Mouse (Mus musculus) forebrain, embryonic 11.5 days (tissue): Measurements from ENCODE around the gene 1700025G04Rik. TPM values are rescaled to one million over a fixed set of nuclear protein-coding genes. Genes with fewer than 3 reads are reported as not detected.

Experiments
- ATAC-seq: fragments of 200-750 bp; cut with Nextera tagmentation; replicated peaks from 2 replicates; pipeline ENCODE4 v1.8.0; 2017; ENCODE audit warnings: moderate TSS enrichment; ENCODE audit not compliant: low FRiP score
- DNase-seq: peaks from one replicate; pipeline ENCODE4 v3.0.0-alpha.2; 2017; ENCODE audit warnings: low spot score
- H3K27ac ChIP-seq: fragments of 300-500 bp; sonication (generic); 2 replicates; pipeline ENCODE4 v1.5.1; 2014; ENCODE audit warnings: low read depth, low read length
- H3K27me3 ChIP-seq: fragments of 300-500 bp; sonication (generic); 2 replicates; pipeline ENCODE4 v1.6.1; 2014; ENCODE audit warnings: mild to moderate bottlenecking, low read length, mixed read lengths; ENCODE audit not compliant: control insufficient read depth, insufficient read depth
- H3K36me3 ChIP-seq: fragments of 300-500 bp; sonication (generic); 2 replicates; pipeline ENCODE4 v1.6.1; 2014; ENCODE audit warnings: mild to moderate bottlenecking, low read length, moderate library complexity, mixed read lengths; ENCODE audit not compliant: control insufficient read depth, insufficient read depth
- H3K4me1 ChIP-seq: fragments of 300-500 bp; sonication (generic); replicated peaks from 2 replicates; pipeline ENCODE4 v1.6.1; 2014; ENCODE audit warnings: low read length, mixed read lengths; ENCODE audit not compliant: control insufficient read depth, insufficient read depth
- H3K4me2 ChIP-seq: fragments of 300-500 bp; sonication (generic); 2 replicates; pipeline ENCODE4 v1.6.1; 2014; ENCODE audit warnings: low read depth, mild to moderate bottlenecking, low read length, moderate library complexity, mixed read lengths; ENCODE audit not compliant: severe bottlenecking
- H3K4me3 ChIP-seq: fragments of 300-500 bp; sonication (generic); 2 replicates; pipeline ENCODE4 v1.5.1; 2014; ENCODE audit warnings: low read depth, low read length
- H3K9ac ChIP-seq: fragments of 300-500 bp; sonication (generic); 2 replicates; pipeline ENCODE4 v1.6.1; 2014; ENCODE audit warnings: low read length
- H3K9me3 ChIP-seq: fragments of 300-500 bp; sonication (generic); 2 replicates; pipeline ENCODE4 v1.6.1; 2016; ENCODE audit warnings: low read length, mixed read lengths; ENCODE audit not compliant: control insufficient read depth
- WGBS: fragments of 180-500 bp; shearing (Covaris S2); extraction: QIAGEN DNeasy Blood & Tissue Kit; methylation state at CpG from one replicate; pipeline ENCODE4 v1.1.7; 2014; 5-methylcytosine and 5-hydroxymethylcytosine counted together
- polyA plus RNA-seq: library from polyadenylated mRNA; unstranded; fragments of >200 nt; fragmentation: Nextera tagmentation; extraction: Ambion mirVana; gene quantifications from 2 replicates; pipeline ENCODE4 v1.2.1, GENCODE M21; 2014

Gene 1700025G04Rik
- polyA plus RNA-seq, 1 experiment from 2014 or later, result 25.6 TPM

DNA sequence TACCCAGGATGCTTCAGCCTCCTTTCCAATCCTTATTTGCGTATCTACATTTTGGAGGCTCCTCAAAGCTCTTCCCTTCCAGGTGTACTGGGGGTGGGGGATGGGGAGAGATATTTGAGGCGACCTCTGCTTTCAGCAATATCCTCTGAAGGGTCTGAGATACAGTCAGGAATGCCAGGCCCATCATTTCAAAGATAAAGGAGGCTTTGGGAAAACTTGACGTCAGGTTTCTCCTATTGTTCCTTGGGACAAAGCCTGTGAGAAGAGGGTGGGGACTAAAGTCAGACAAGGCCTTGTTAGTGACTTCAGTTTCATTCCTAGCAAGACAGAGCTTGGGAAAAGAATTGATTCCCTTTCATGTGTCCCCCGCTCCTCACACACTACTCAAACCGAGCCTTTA is 209.2 kb downstream of the 1700025G04Rik start:
- peaks cover 3% of the 10 kb centered on the region; the same call in 1 of the 2 replicates for H3K4me1 ChIP-seq
- no peak overlapping the region for H3K27ac ChIP-seq

DNA sequence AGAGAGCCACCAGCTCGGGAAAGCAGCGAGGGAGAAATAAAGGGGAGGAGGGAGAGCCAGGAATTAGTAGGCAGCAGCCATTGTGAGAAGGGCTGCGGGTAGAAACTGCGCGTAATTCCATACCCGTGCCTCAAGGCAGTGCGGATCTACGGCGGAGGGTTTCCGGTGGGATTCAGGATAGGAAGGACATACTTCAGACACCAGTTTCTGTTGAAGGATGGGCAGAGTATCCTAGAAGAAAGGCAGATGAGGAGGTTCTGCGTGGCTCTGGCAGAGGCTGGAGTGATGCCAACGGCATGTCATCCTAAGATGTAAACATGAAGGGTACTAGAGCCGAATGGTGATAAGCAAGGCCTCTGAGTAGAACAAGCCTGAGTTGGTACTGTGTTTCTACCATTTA is 210.0 kb downstream of the 1700025G04Rik start:
- Histone ChIP-seq H3K27ac (no peak overlapping the region), H3K4me2 (no peak overlapping the region), H3K4me1 (peaks cover 3% of the 10 kb centered on the region; the same call in 1 of the 2 replicates), H3K9me3 (no peaks in the 10 kb centered on the region), H3K4me3 (no peak overlapping the region), H3K9ac (no peak overlapping the region), H3K27me3 (peaks cover 2% of the 10 kb centered on the region; the same call in 1 of the 2 replicates), H3K36me3 (no peaks in the 10 kb centered on the region)
- DNase-seq (no peak), ATAC-seq (no peak)
- 84% methylated on average over 13 of the region's 13 CpGs for WGBS

More for the DNA sequence above, 209.2 kb downstream of the 1700025G04Rik start:
- Histone ChIP-seq H3K9me3 (no peaks in the 10 kb centered on the region), H3K9ac (no peak overlapping the region), H3K4me2 (no peak overlapping the region), H3K27me3 (peaks cover 2% of the 10 kb centered on the region; the same call in 1 of the 2 replicates), H3K4me3 (no peak overlapping the region), H3K36me3 (no peaks in the 10 kb centered on the region)
- ATAC-seq (no peak), DNase-seq (peak; percentile 25)
- 42% methylated on average over 5 of the region's 5 CpGs for WGBS

- Histone ChIP-seq H3K27ac (no peak overlapping the region), H3K36me3 (no peaks in the 10 kb centered on the region), H3K4me2 (no peak overlapping the region), H3K27me3 (peaks cover 2% of the 10 kb centered on the region; the same call in 1 of the 2 replicates), H3K9ac (no peak overlapping the region), H3K9me3 (no peaks in the 10 kb centered on the region), H3K4me1 (peaks cover 3% of the 10 kb centered on the region; the same call in 1 of the 2 replicates), H3K4me3 (no peak overlapping the region)
- WGBS, result 85% methylated on average over 11 of the region's 11 CpGs
- DNase-seq (no peak), ATAC-seq (no peak)
These were observed 210.5 kb downstream of the 1700025G04Rik start for GRCm38 (mm10) chr1:151879308-151879850.

GRCm38 (mm10) chr1:151878411-151878810 is 211.5 kb downstream of the 1700025G04Rik start:
- 8% methylated on average over 4 of the region's 4 CpGs for WGBS
- H3K9me3 ChIP-seq, result no peaks in the 10 kb centered on the region
- DNase-seq (no peak), ATAC-seq (no peak)
- H3K4me1 ChIP-seq, result peaks cover 3% of the 10 kb centered on the region; the same call in 1 of the 2 replicates
- no peak overlapping the region for H3K27ac ChIP-seq
- H3K4me2 ChIP-seq, result no peak overlapping the region
- H3K4me3 ChIP-seq, result no peak overlapping the region
- H3K9ac ChIP-seq, result no peak overlapping the region
- peaks cover 2% of the 10 kb centered on the region; the same call in 1 of the 2 replicates for H3K27me3 ChIP-seq
- H3K36me3 ChIP-seq, result no peaks in the 10 kb centered on the region

DNA sequence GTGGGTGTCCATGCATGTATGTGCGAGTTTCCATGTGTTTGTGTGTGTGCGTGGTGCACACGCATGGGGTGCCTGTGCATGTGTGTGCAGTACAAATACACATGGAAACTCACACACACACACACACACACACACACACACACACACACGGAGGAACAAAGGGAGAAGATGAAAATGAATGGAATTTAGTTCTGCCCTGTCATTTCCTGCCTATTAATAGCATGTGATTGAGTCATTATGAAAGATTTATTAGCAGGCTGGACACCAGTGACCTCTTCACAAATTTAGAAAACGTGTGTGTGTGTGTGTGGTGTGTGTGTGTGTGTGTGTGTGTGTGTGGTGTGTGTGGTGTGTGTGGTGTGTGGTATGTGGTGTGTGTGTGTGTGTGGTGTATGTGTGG is 217.0 kb downstream of the 1700025G04Rik start:
- no peaks in the 10 kb centered on the region for H3K9me3 ChIP-seq
- ATAC-seq, result no peak
- H3K4me3 ChIP-seq, result no peak overlapping the region
- WGBS, result 83% methylated on average over 5 of the region's 5 CpGs
- DNase-seq, result no peak
- H3K27ac ChIP-seq, result no peak overlapping the region
- H3K9ac ChIP-seq, result no peak overlapping the region
- H3K36me3 ChIP-seq, result no peaks in the 10 kb centered on the region
- no peak overlapping the region for H3K4me2 ChIP-seq
- H3K4me1 ChIP-seq, result no peaks in the 10 kb centered on the region
- peaks cover 2% of the 10 kb centered on the region; the same call in 1 of the 2 replicates for H3K27me3 ChIP-seq

GRCm38 (mm10) chr1:151864326-151864725 is 225.6 kb downstream of the 1700025G04Rik start:
- H3K9me3 ChIP-seq, result no peaks in the 10 kb centered on the region
- no peaks in the 10 kb centered on the region for H3K27me3 ChIP-seq
- no peak overlapping the region for H3K4me3 ChIP-seq
- no peak for DNase-seq
- no peaks in the 10 kb centered on the region for H3K36me3 ChIP-seq
- no peak overlapping the region for H3K4me2 ChIP-seq
- no peak overlapping the region for H3K9ac ChIP-seq
- no peaks in the 10 kb centered on the region for H3K4me1 ChIP-seq
- no peak overlapping the region for H3K27ac ChIP-seq
- ATAC-seq, result no peak
- whole genome bisulfite sequencing, result 92% methylated on average over 6 of the region's 6 CpGs

GRCm38 (mm10) chr1:151863797-151864147 is 226.2 kb downstream of the 1700025G04Rik start:
- no peaks in the 10 kb centered on the region for H3K27me3 ChIP-seq
- H3K4me3 ChIP-seq, result no peak overlapping the region
- no peaks in the 10 kb centered on the region for H3K4me1 ChIP-seq
- H3K9ac ChIP-seq, result no peak overlapping the region
- no peak overlapping the region for H3K27ac ChIP-seq
- no peaks in the 10 kb centered on the region for H3K36me3 ChIP-seq
- DNase-seq, result no peak
- WGBS, result 92% methylated on average over 12 of the region's 12 CpGs
- no peak overlapping the region for H3K4me2 ChIP-seq
- no peak for ATAC-seq
- H3K9me3 ChIP-seq, result no peaks in the 10 kb centered on the region

- Histone ChIP-seq H3K27ac (no peak overlapping the region), H3K36me3 (no peaks in the 10 kb centered on the region), H3K9me3 (no peaks in the 10 kb centered on the region), H3K4me3 (no peak overlapping the region), H3K27me3 (no peaks in the 10 kb centered on the region), H3K9ac (no peak overlapping the region), H3K4me1 (no peaks in the 10 kb centered on the region), H3K4me2 (no peak overlapping the region)
- ATAC-seq (no peak), DNase-seq (no peak)
- WGBS, result 83% methylated on average over 17 of the region's 17 CpGs
These were observed 226.7 kb downstream of the 1700025G04Rik start for GRCm38 (mm10) chr1:151863135-151863796.

DNA sequence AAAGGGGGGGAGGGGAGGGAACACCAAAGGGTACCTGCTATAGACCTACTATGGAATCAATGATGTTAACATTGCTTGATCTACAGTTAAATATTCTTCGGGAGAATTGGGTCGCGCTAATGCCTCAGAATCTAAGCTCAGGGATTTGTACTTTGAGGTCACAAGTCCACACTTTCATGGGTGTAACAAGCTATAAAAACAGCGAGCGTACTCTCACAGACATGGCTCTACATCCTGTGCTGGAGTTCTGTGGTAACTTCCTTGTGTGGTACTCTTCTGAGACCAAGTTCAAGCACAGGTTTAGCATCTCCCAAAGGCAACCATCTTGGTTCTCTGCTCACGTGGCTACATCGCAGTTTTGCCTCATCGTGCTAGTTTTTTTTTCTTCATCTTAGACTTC is 227.8 kb downstream of the 1700025G04Rik start:
- no peak for DNase-seq
- H3K4me2 ChIP-seq, result no peak overlapping the region
- no peak overlapping the region for H3K9ac ChIP-seq
- no peak for ATAC-seq
- no peaks in the 10 kb centered on the region for H3K4me1 ChIP-seq
- no peaks in the 10 kb centered on the region for H3K27me3 ChIP-seq
- WGBS, result 94% methylated on average over 8 of the region's 8 CpGs
- H3K4me3 ChIP-seq, result no peak overlapping the region
- no peaks in the 10 kb centered on the region for H3K36me3 ChIP-seq
- no peak overlapping the region for H3K27ac ChIP-seq
- no peaks in the 10 kb centered on the region for H3K9me3 ChIP-seq
